9 mouse cellular contexts compared by ENCODE assay signal in the genomic region with DNA sequence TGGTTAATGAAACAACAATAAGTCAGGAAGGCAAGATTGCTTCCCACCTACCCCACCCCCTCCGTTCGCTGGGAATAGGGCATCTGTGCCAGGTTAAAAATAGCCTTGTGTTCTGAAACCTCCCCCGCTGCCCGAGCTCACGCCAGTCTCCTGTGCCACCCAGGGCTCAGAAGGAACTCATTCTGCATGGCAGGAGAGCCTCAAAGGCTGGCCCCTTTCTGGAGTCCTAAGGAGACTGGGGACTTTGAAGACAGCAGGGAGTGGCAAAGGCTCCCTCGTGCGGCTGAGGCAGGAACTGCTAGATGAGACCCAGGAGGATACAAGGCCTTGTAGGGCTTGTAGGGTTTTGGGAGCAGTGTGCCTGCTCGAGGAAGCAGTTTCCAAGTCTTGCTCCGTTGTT. TPM values are rescaled to one million over a fixed set of nuclear protein-coding genes. Genes with fewer than 3 reads are reported as not detected.
A peak's percentile ranks its signal among the peaks of the same experiment; 100 is the strongest.
DNase-seq lines count a peak whose midpoint lies in the region; ATAC-seq and TF ChIP-seq lines count a peak whose summit lies in the region.
"Had no signal": no experiment of that assay in that cellular context is flagged by ENCODE, and none has a peak within 500 bp of the region (broad histone marks: within the 10 kb centered on the region; RNA-seq: fewer than 3 reads in every experiment).

No protein-coding gene starts in this region.

- no peak; the same call in 1 of the 2 replicates for ATAC-seq in heart, embryonic 15.5 days (replicated peaks; ENCODE audit: insufficient number of reproducible peaks, insufficient read depth, low FRiP score, low read depth)
- no peak for ATAC-seq in liver, embryonic 14.5 days (ENCODE audit: insufficient read depth)
- ATAC-seq in neural tube, embryonic 13.5 days (ENCODE audit: low read depth), result peak; percentile 25

- H3K36me3 ChIP-seq in heart, embryonic 15.5 days, result no peaks in the 10 kb centered on the region
- H3K36me3 ChIP-seq in liver, embryonic 14.5 days (replicated peaks; ENCODE audit: control insufficient read depth, insufficient read depth, low read depth), result no peaks in the 10 kb centered on the region
- no peaks in the 10 kb centered on the region for H3K36me3 ChIP-seq in neural tube, embryonic 13.5 days

- peak overlapping the region; percentile 39 for H3K4me3 ChIP-seq in bone marrow macrophage, adult 2 months (ENCODE audit: insufficient read depth, low read length)
- H3K4me3 ChIP-seq in heart, embryonic 15.5 days, result peak overlapping the region; percentile 35
- no peak overlapping the region for H3K4me3 ChIP-seq in liver, embryonic 14.5 days (ENCODE audit: insufficient read depth in 1 of 2, low read depth in 2 of 2, low read length in 2 of 2)
- peak overlapping the region; percentile 2 for H3K4me3 ChIP-seq in neural tube, embryonic 13.5 days
- H3K4me3 ChIP-seq: erythroblast, embryonic 14.5 days had no signal

- H3K9me3 ChIP-seq in heart, embryonic 15.5 days (replicated peaks), result no peaks in the 10 kb centered on the region
- no peaks in the 10 kb centered on the region for H3K9me3 ChIP-seq in liver, embryonic 14.5 days (ENCODE audit: control insufficient read depth, low read length)
- H3K9me3 ChIP-seq in neural tube, embryonic 13.5 days, result no peaks in the 10 kb centered on the region

- H3K4me1 ChIP-seq in bone marrow macrophage, adult 2 months (ENCODE audit: control insufficient read depth, insufficient read depth, low read length), result peaks cover 3% of the 10 kb centered on the region
- H3K4me1 ChIP-seq in heart, embryonic 15.5 days (replicated peaks), result peaks cover 15% of the 10 kb centered on the region
- H3K4me1 ChIP-seq in liver, embryonic 14.5 days (replicated peaks; ENCODE audit: control insufficient read depth in 2 of 2, insufficient read depth in 2 of 2, low read length in 1 of 2), result no peaks in the 10 kb centered on the region
- peaks cover 47% of the 10 kb centered on the region for H3K4me1 ChIP-seq in neural tube, embryonic 13.5 days (replicated peaks)

- 0 out of 2 replicates have a peak overlapping the region, but pooled peaks have one; percentile 5 for H3K9ac ChIP-seq in heart, embryonic 15.5 days
- H3K9ac ChIP-seq in liver, embryonic 14.5 days (replicated peaks), result no peak overlapping the region
- peak overlapping the region; percentile 9; the same call in 1 of the 2 replicates for H3K9ac ChIP-seq in neural tube, embryonic 13.5 days

- TF ChIP-seq POLR2A in bone marrow macrophage, adult 2 months (IDR thresholded peaks at IDR 0.05; ENCODE audit: borderline replicate concordance, low read depth, low read length), result no peak

- peak; percentile 81 for TF ChIP-seq CTCF in bone marrow macrophage, adult 2 months (IDR thresholded peaks at IDR 0.05; ENCODE audit: low read depth, low read length)
- TF ChIP-seq CTCF in liver, embryonic 14.5 days (IDR thresholded peaks at IDR 0.05; ENCODE audit: low read depth), result peak; percentile 87

- TF ChIP-seq EP300 in liver, embryonic 14.5 days (IDR thresholded peaks at IDR 0.05; ENCODE audit: low read depth), result no peak

- H3K27ac ChIP-seq in bone marrow macrophage, adult 2 months (ENCODE audit: insufficient read depth, low read depth, low read length), result no peak overlapping the region
- peak overlapping the region; percentile 1; the same call in 1 of the 2 replicates for H3K27ac ChIP-seq in heart, embryonic 15.5 days
- H3K27ac ChIP-seq in liver, embryonic 14.5 days, result no peak overlapping the region
- peak overlapping the region; percentile 78 for H3K27ac ChIP-seq in neural tube, embryonic 13.5 days (replicated peaks)

- 5% methylated on average over 9 of the region's 9 CpGs for WGBS in heart, embryonic 15.5 days
- WGBS in liver, embryonic 14.5 days (ENCODE audit: insufficient replicate concordance), result 2% methylated on average over 9 of the region's 9 CpGs
- WGBS in neural tube, embryonic 13.5 days, result 5% methylated on average over 9 of the region's 9 CpGs

- H3K27me3 ChIP-seq in heart, embryonic 15.5 days, result peaks cover 10% of the 10 kb centered on the region; the same call in 1 of the 2 replicates
- peaks cover 8% of the 10 kb centered on the region for H3K27me3 ChIP-seq in liver, embryonic 14.5 days (ENCODE audit: control insufficient read depth, insufficient read depth, low read length)
- H3K27me3 ChIP-seq in neural tube, embryonic 13.5 days, result no peaks in the 10 kb centered on the region

- peak overlapping the region; percentile 62 for H3K4me2 ChIP-seq in heart, embryonic 15.5 days
- no peak overlapping the region for H3K4me2 ChIP-seq in liver, embryonic 14.5 days (ENCODE audit: low read depth)
- peak overlapping the region; percentile 43 for H3K4me2 ChIP-seq in neural tube, embryonic 13.5 days

- DNase-seq in CD4-positive, CD25-positive, alpha-beta regulatory T cell, adult 2 months (ENCODE audit: low read depth, low spot score), result peak; percentile 86
- peak; percentile 55 for DNase-seq in fibroblast of lung, adult 2 months (ENCODE audit: low read depth)
- peak; percentile 79 to 86 for DNase-seq in kidney, postnatal 25 days
- DNase-seq in liver, embryonic 14.5 days (ENCODE audit: low read depth in 3 of 3, low spot score in 3 of 3), result peak; percentile 33 to 44 (median 35)
- peak; percentile 52 for DNase-seq in telencephalon, adult 2 months (ENCODE audit: low read depth, low spot score)

RNA-seq across cellular contexts. Expression of a gene that starts 24.8 kb away (rescaled TPM):
- not detected in 2 replicates for polyA plus RNA-seq in bone marrow macrophage, adult 2 months (2012; ENCODE audit: insufficient read depth, insufficient read length, missing spikeins)
- polyA plus RNA-seq in heart, embryonic 15.5 days (2015; fragmentation: Nextera tagmentation; extraction: Ambion mirVana), result 0.10 and 0.34 TPM in 2 replicates
- polyA plus RNA-seq in liver, embryonic 14.5 days (2012; rRNA removed), result not detected in 2 replicates
- not detected in 2 replicates for polyA plus RNA-seq in liver, embryonic 14.5 days (2014; fragmentation: Nextera tagmentation; extraction: Ambion mirVana)
- 0.32 TPM in 1 of 2 replicates, not detected in the other for polyA plus RNA-seq in neural tube, embryonic 13.5 days (2015; fragmentation: Nextera tagmentation; extraction: Ambion mirVana)
- polyA plus RNA-seq: erythroblast, embryonic 14.5 days had no signal

RNA-seq across cellular contexts. Expression of a gene that starts 25.4 kb away (rescaled TPM):
- polyA plus RNA-seq in bone marrow macrophage, adult 2 months (2012; ENCODE audit: insufficient read depth, insufficient read length, missing spikeins), result 145 and 158 TPM in 2 replicates
- 19.9 and 28.2 TPM in 2 replicates for polyA plus RNA-seq in heart, embryonic 15.5 days (2015; fragmentation: Nextera tagmentation; extraction: Ambion mirVana)
- 3.3 and 3.6 TPM in 2 replicates for polyA plus RNA-seq in liver, embryonic 14.5 days (2012; rRNA removed)
- polyA plus RNA-seq in liver, embryonic 14.5 days (2014; fragmentation: Nextera tagmentation; extraction: Ambion mirVana), result 2.3 and 2.5 TPM in 2 replicates
- 83.7 and 86.8 TPM in 2 replicates for polyA plus RNA-seq in neural tube, embryonic 13.5 days (2015; fragmentation: Nextera tagmentation; extraction: Ambion mirVana)

RNA-seq across cellular contexts. Expression of a gene that starts 32.1 kb away (rescaled TPM):
- polyA plus RNA-seq in bone marrow macrophage, adult 2 months (2012; ENCODE audit: insufficient read depth, insufficient read length, missing spikeins), result not detected in 2 replicates
- 0.24 and 0.33 TPM in 2 replicates for polyA plus RNA-seq in heart, embryonic 15.5 days (2015; fragmentation: Nextera tagmentation; extraction: Ambion mirVana)
- not detected in 2 replicates for polyA plus RNA-seq in liver, embryonic 14.5 days (2012; rRNA removed)
- not detected in 2 replicates for polyA plus RNA-seq in liver, embryonic 14.5 days (2014; fragmentation: Nextera tagmentation; extraction: Ambion mirVana)
- 1.4 and 3.3 TPM in 2 replicates for polyA plus RNA-seq in neural tube, embryonic 13.5 days (2015; fragmentation: Nextera tagmentation; extraction: Ambion mirVana)
- polyA plus RNA-seq: erythroblast, embryonic 14.5 days had no signal

Comparison
In these comparisons a context has a peak if more than half of its experiments do, and no peak if none do; other contexts are left out.
1. DNase-seq: peak in every context shown above with its lines; median percentile 86 in CD4-positive, CD25-positive, alpha-beta regulatory T cell, adult 2 months; 82 in kidney, postnatal 25 days; 55 in fibroblast of lung, adult 2 months; 52 in telencephalon, adult 2 months; 35 in liver, embryonic 14.5 days.
2. H3K27ac ChIP-seq: peak in heart, embryonic 15.5 days (single experiment) and neural tube, embryonic 13.5 days (single experiment); none in bone marrow macrophage, adult 2 months (single experiment) and liver, embryonic 14.5 days (single experiment).
3. H3K4me3 ChIP-seq: peak in bone marrow macrophage, adult 2 months (single experiment), heart, embryonic 15.5 days (single experiment) and neural tube, embryonic 13.5 days (single experiment); none in liver, embryonic 14.5 days (0 of 2).